Comparison of ENCODE assay signal across 9 mouse cellular contexts in genomic region chr13:101914691-101915541, GRCm38 (mm10).
A peak's percentile ranks its signal among the peaks of the same experiment; 100 is the strongest.
DNase-seq lines count a peak whose midpoint lies in the region; ATAC-seq and TF ChIP-seq lines count a peak whose summit lies in the region.
"Had no signal": no experiment of that assay in that cellular context is flagged by ENCODE, and none has a peak within 500 bp of the region (broad histone marks: within the 10 kb centered on the region; RNA-seq: fewer than 3 reads in every experiment).

No protein-coding gene starts in this region.

- H3K27me3 ChIP-seq in forebrain, postnatal 0 days (ENCODE audit: insufficient read depth, low read length), result no peaks in the 10 kb centered on the region
- H3K27me3 ChIP-seq in heart, embryonic 15.5 days, result no peaks in the 10 kb centered on the region

- H3K4me3 ChIP-seq in forebrain, postnatal 0 days (ENCODE audit: low read depth, low read length), result no peak overlapping the region
- H3K4me3 ChIP-seq in heart, embryonic 15.5 days, result no peak overlapping the region
- H3K4me3 ChIP-seq: myocyte had no signal

- H3K27ac ChIP-seq in forebrain, postnatal 0 days (ENCODE audit: low read depth, low read length), result peak overlapping the region; percentile 58; the same call in 1 of the 2 replicates
- H3K27ac ChIP-seq in heart, embryonic 15.5 days, result peak overlapping the region; percentile 72

- peak; percentile 19 to 27 for DNase-seq in kidney, postnatal 4 days
- no peak for DNase-seq in kidney, adult 8-10 months
- DNase-seq in forebrain, postnatal 0 days, result peak; percentile 82
- DNase-seq in lung, postnatal 14 days, result peak; percentile 34
- DNase-seq in thymus, postnatal 0 days (ENCODE audit: low spot score), result no peak
- DNase-seq in thymus, adult 18-20 months, result no peak
- DNase-seq in spleen, postnatal 36 days (ENCODE audit: low spot score in 2 of 2), result no peak

- H3K9ac ChIP-seq in forebrain, postnatal 0 days, result no peak overlapping the region
- H3K9ac ChIP-seq in heart, embryonic 15.5 days, result no peak overlapping the region

- H3K36me3 ChIP-seq in forebrain, postnatal 0 days (ENCODE audit: insufficient read depth), result no peaks in the 10 kb centered on the region
- no peaks in the 10 kb centered on the region for H3K36me3 ChIP-seq in heart, embryonic 15.5 days

- H3K4me2 ChIP-seq in forebrain, postnatal 0 days (ENCODE audit: low read depth), result no peak overlapping the region
- H3K4me2 ChIP-seq in heart, embryonic 15.5 days, result no peak overlapping the region

- 28% methylated on average over 5 of the region's 5 CpGs for WGBS in forebrain, postnatal 0 days
- 14% methylated on average over 5 of the region's 5 CpGs for WGBS in heart, embryonic 15.5 days

- no peak for TF ChIP-seq CTCF in forebrain, postnatal 0 days (IDR thresholded peaks at IDR 0.05; ENCODE audit: low read depth)

- no peaks in the 10 kb centered on the region for H3K9me3 ChIP-seq in forebrain, postnatal 0 days (ENCODE audit: low read length)
- no peaks in the 10 kb centered on the region for H3K9me3 ChIP-seq in heart, embryonic 15.5 days (replicated peaks)

- H3K4me1 ChIP-seq in forebrain, postnatal 0 days (ENCODE audit: insufficient read depth), result peaks cover 9% of the 10 kb centered on the region; the same call in 1 of the 2 replicates
- H3K4me1 ChIP-seq in heart, embryonic 15.5 days (replicated peaks), result peaks cover 32% of the 10 kb centered on the region

- ATAC-seq in forebrain, postnatal 0 days, result peak; percentile 75
- ATAC-seq in heart, embryonic 15.5 days (replicated peaks; ENCODE audit: insufficient number of reproducible peaks, insufficient read depth, low FRiP score, low read depth), result peak; percentile 63

Comparison
In these comparisons a context has a peak if more than half of its experiments do, and no peak if none do; other contexts are left out.
1. DNase-seq: peak in kidney, postnatal 4 days (2 of 2), forebrain, postnatal 0 days (single experiment) and lung, postnatal 14 days (single experiment); none in kidney, adult 8-10 months (0 of 2), thymus, postnatal 0 days (single experiment), thymus, adult 18-20 months (0 of 2) and spleen, postnatal 36 days (0 of 2).